Mouse (Mus musculus) CH12.LX (cell line): ENCODE measurements around the gene Ppp1r1a. TPM values are rescaled to one million over a fixed set of nuclear protein-coding genes. Genes with fewer than 3 reads are reported as not detected.

ENCODE experiments used
- DNase-seq: peaks from one replicate; pipeline ENCODE4 v3.0.0-alpha.2; 2013; ENCODE audit errors: extremely low read depth
- H3K27ac ChIP-seq: 2 replicates; pipeline ENCODE4 v1.5.1; 2012; ENCODE audit warnings: low read depth, mild to moderate bottlenecking, control low read depth, moderate library complexity; ENCODE audit not compliant: insufficient read depth
- H3K27me3 ChIP-seq: replicated peaks from 2 replicates; pipeline ENCODE3; 2012; ENCODE audit warnings: inconsistent platforms
- H3K36me3 ChIP-seq, 2 experiments: replicated peaks in 1 of 2; 2 replicates each; pipeline versions ENCODE3 to v1.6.1; 2012; ENCODE audit warnings: inconsistent platforms in 1 of 2, low read length in 1 of 2, mild to moderate bottlenecking in 1 of 2, mixed read lengths in 1 of 2, moderate library complexity in 1 of 2; ENCODE audit not compliant: control insufficient read depth in 1 of 2, insufficient read depth in 1 of 2
- H3K4me1 ChIP-seq, 2 experiments: 2 replicates each; pipeline ENCODE4 v1.6.1; 2012; ENCODE audit warnings: inconsistent platforms in 1 of 2, moderate library complexity in 1 of 2; ENCODE audit not compliant: insufficient read depth in 2 of 2, control insufficient read depth in 1 of 2
- H3K4me2 ChIP-seq: 2 replicates; pipeline ENCODE4 v1.6.1; 2012; ENCODE audit warnings: low read depth, mild to moderate bottlenecking, control low read depth; ENCODE audit not compliant: poor library complexity, insufficient read depth, severe bottlenecking
- H3K4me3 ChIP-seq, 3 experiments: fragments of 150-350 bp in 1 of 3; sonication (generic) in 1 of 3; replicated peaks in 1 of 3; 2 replicates each; pipeline versions ENCODE3 to v1.5.1; 2011 to 2012; ENCODE audit warnings: low read depth in 2 of 3, low read length in 2 of 3, mild to moderate bottlenecking in 2 of 3, moderate library complexity in 2 of 3, control low read depth in 1 of 3, improper control_type of control experiment in 1 of 3, inconsistent platforms in 1 of 3, mixed read lengths in 1 of 3; ENCODE audit not compliant: poor library complexity in 1 of 3
- H3K79me2 ChIP-seq: replicated peaks from 2 replicates; pipeline ENCODE4 v1.6.1; 2012; ENCODE audit warnings: mild to moderate bottlenecking, moderate library complexity; ENCODE audit not compliant: control insufficient read depth, poor library complexity, insufficient read depth, severe bottlenecking; ENCODE audit errors: extremely low read depth
- H3K9ac ChIP-seq: 2 replicates; pipeline ENCODE4 v1.6.1; 2012; ENCODE audit warnings: low read depth, mild to moderate bottlenecking, control low read depth, moderate library complexity; ENCODE audit not compliant: insufficient read depth
- H3K9me3 ChIP-seq: replicated peaks from 2 replicates; pipeline ENCODE3; 2012; ENCODE audit warnings: low read length, inconsistent platforms, mixed read lengths
- CHD2 ChIP-seq: IDR thresholded peaks from 2 replicates; pipeline ENCODE4 v1.6.1; 2011; ENCODE audit warnings: low read length, improper control_type of control experiment
- E2F4 ChIP-seq: IDR thresholded peaks from 2 replicates; pipeline ENCODE4 v1.6.1; 2011; ENCODE audit warnings: low read depth, low read length, improper control_type of control experiment; ENCODE audit not compliant: insufficient replicate concordance
- EP300 ChIP-seq: IDR thresholded peaks from 2 replicates; pipeline ENCODE4 v1.6.1; 2011; ENCODE audit warnings: low read length, improper control_type of control experiment
- ETS1 ChIP-seq: conservative IDR thresholded peaks from 2 replicates; pipeline ENCODE4 v1.6.1; 2012; ENCODE audit warnings: low read depth, mild to moderate bottlenecking, inconsistent platforms, low read length, improper control_type of control experiment, moderate library complexity
- GABPA ChIP-seq: IDR thresholded peaks from 2 replicates; pipeline ENCODE4 v1.6.1; 2012; ENCODE audit warnings: low read depth, low read length, improper control_type of control experiment, inconsistent platforms; ENCODE audit not compliant: insufficient replicate concordance
- HCFC1 ChIP-seq: IDR thresholded peaks from 2 replicates; pipeline ENCODE4 v1.6.1; 2012; ENCODE audit warnings: low read depth, mild to moderate bottlenecking, inconsistent platforms, low read length, improper control_type of control experiment
- IRF4 ChIP-seq: IDR thresholded peaks from 2 replicates; pipeline ENCODE4 v1.6.1; 2014; ENCODE audit warnings: low read depth, mild to moderate bottlenecking, inconsistent platforms, low read length, improper control_type of control experiment
- JUN ChIP-seq: IDR thresholded peaks from 2 replicates; pipeline ENCODE4 v1.6.1; 2011; ENCODE audit warnings: low read depth, mild to moderate bottlenecking, low read length, improper control_type of control experiment, moderate library complexity; ENCODE audit not compliant: insufficient read depth
- JUND ChIP-seq: conservative IDR thresholded peaks from 2 replicates; pipeline ENCODE4 v1.6.1; 2011; ENCODE audit warnings: low read depth, low read length, improper control_type of control experiment
- MAFK ChIP-seq: IDR thresholded peaks from 2 replicates; pipeline ENCODE4 v1.6.1; 2011; ENCODE audit warnings: low read length, improper control_type of control experiment; ENCODE audit not compliant: insufficient replicate concordance
- MAZ ChIP-seq: IDR thresholded peaks from 2 replicates; pipeline ENCODE4 v1.6.1; 2012; ENCODE audit warnings: low read depth, mild to moderate bottlenecking, inconsistent platforms, low read length, improper control_type of control experiment, moderate library complexity
- MYC ChIP-seq: IDR thresholded peaks from 2 replicates; pipeline ENCODE4 v1.6.1; 2011; ENCODE audit warnings: low read depth, mild to moderate bottlenecking, improper control_type of control experiment, low read length
- POLR2A ChIP-seq: IDR thresholded peaks from 2 replicates; pipeline ENCODE4 v1.6.1; 2011; ENCODE audit warnings: low read depth, mild to moderate bottlenecking, improper control_type of control experiment, low read length
- POLR2AphosphoS2 ChIP-seq: IDR thresholded peaks from 2 replicates; pipeline ENCODE4 v1.6.1; 2011; ENCODE audit warnings: low read depth, low read length, improper control_type of control experiment
- SMC3 ChIP-seq: IDR thresholded peaks from 2 replicates; pipeline ENCODE4 v1.6.1; 2011; ENCODE audit warnings: low read depth, low read length, improper control_type of control experiment
- UBTF ChIP-seq: IDR thresholded peaks from 2 replicates; pipeline ENCODE4 v1.6.1; 2012; ENCODE audit warnings: low read depth, mild to moderate bottlenecking, inconsistent platforms, low read length, improper control_type of control experiment, moderate library complexity
- ZMIZ1 ChIP-seq: IDR thresholded peaks from 2 replicates; pipeline ENCODE4 v1.6.1; 2012; ENCODE audit warnings: low read depth, mild to moderate bottlenecking, inconsistent platforms, low read length, improper control_type of control experiment
- dilution Hi-C: fragments of 300-500 bp; cut with MboI; formaldehyde crosslinking; loops from 2 replicates; pipeline ENCODE4 v1.14.3; 2020; ENCODE audit warnings: low sequenced_read_pairs; ENCODE audit not compliant: extremely low pct_unique_long_range_greater_than_20kb, extremely low pct_ligation_motif_present
- in situ Hi-C: fragments of 300-500 bp; cut with MboI; formaldehyde crosslinking; loops from 3 replicates; pipeline ENCODE4 v1.14.3; 2019; ENCODE audit warnings: low sequenced_read_pairs, low pct_ligation_motif_present, low pct_unique_long_range_greater_than_20kb, mixed read lengths
- polyA plus RNA-seq: library from polyadenylated mRNA; unstranded; fragments of >175 nt; gene quantifications from 2 replicates; pipeline ENCODE4 v1.2.1, GENCODE M21; 2012; ENCODE audit warnings: low read depth; ENCODE audit not compliant: insufficient read length
- total RNA-seq, 2 experiments: library from RNA; depleted of rRNA; stranded (reverse); fragments of 300-350 nt in 1 of 2; fragments of >200 nt in 1 of 2; gene quantifications; 2 replicates each; pipeline ENCODE4 v1.2.3; 2012 to 2014

The Ppp1r1a gene
- total and polyA plus RNA-seq, 3 experiments: 0.59 TPM; not detected in 2

- no peak for TF ChIP-seq MYC
- no peak overlapping the region for H3K9ac ChIP-seq
- H3K36me3 ChIP-seq: peaks cover 0 to 25% of the 10 kb centered on the region in 2 experiments
- DNase-seq: no peak
- dilution Hi-C loops: no loop called here
- no peak overlapping the region for H3K27ac ChIP-seq
- no peak overlapping the region for H3K4me3 ChIP-seq
- no peaks in the 10 kb centered on the region for H3K9me3 ChIP-seq
- peaks cover 0 to 15% of the 10 kb centered on the region in 2 experiments; a peak in 1 of 4 replicates for H3K4me1 ChIP-seq
- H3K79me2 ChIP-seq: no peaks in the 10 kb centered on the region
- H3K27me3 ChIP-seq: no peaks in the 10 kb centered on the region
- H3K4me2 ChIP-seq: no peak overlapping the region
- in situ Hi-C loops: no loop called here
Measured at GRCm38 (mm10) chr15:103536456-103536855, 1.3 kb downstream of the Ppp1r1a start.

DNA sequence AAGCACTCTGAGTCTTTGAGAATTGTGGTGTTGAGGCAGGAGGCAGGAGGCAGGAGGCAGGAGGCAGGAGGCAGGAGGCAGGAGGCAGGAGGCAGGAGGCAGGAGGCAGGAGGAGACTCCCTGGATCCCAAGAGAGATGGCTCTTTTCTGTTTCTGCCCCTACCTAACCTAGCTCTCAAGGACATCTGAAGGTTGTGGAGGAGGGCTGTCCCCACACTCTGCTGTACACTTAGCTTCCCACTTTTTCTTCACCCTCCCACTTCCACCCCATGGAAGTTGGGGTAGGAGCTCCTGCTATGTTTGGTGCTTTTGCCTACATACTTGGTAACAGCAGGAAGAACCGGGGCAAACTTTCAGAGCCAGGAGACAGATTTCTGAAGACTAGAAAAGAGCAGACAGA, 2.0 kb downstream of the Ppp1r1a start:
- in situ Hi-C loops: no loop called here
- TF ChIP-seq GABPA: no peak
- TF ChIP-seq ETS1: no peak
- no peak for TF ChIP-seq EP300
- TF ChIP-seq ZMIZ1: no peak
- TF ChIP-seq, all 38 proteins: peak for 0
- peaks cover 0 to 15% of the 10 kb centered on the region in 2 experiments; a peak in 1 of 4 replicates for H3K4me1 ChIP-seq
- H3K79me2 ChIP-seq: no peaks in the 10 kb centered on the region
- H3K36me3 ChIP-seq: peaks cover 0 to 32% of the 10 kb centered on the region in 2 experiments
- no peaks in the 10 kb centered on the region for H3K9me3 ChIP-seq
- no peak overlapping the region for H3K27ac ChIP-seq
- no peak for DNase-seq
- no peak overlapping the region for H3K9ac ChIP-seq
- dilution Hi-C loops: no loop called here
- no peaks in the 10 kb centered on the region for H3K27me3 ChIP-seq
- H3K4me3 ChIP-seq: no peak overlapping the region
- H3K4me2 ChIP-seq: no peak overlapping the region

DNA sequence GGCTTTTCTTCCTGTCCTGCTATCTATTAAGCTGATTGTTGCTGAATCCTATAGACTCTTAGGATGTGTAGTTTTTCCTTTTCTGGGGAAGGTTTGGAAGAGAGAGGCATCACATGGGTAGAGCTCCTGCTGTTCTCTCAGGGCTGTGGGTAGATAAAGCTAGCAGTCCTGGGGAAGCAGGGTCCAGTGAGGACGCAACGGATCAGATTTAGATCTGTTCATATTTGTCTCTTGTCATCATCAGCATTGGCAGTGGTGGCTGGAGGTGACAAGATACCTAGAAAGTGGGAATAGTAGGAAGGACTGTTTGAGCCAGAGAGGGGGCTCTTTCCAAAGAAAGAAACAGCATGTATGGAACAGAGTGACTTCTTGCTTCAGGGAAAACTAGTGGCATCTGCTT, 2.8 kb downstream of the Ppp1r1a start:
- peaks cover 0 to 15% of the 10 kb centered on the region in 2 experiments; a peak in 1 of 4 replicates for H3K4me1 ChIP-seq
- H3K36me3 ChIP-seq: peaks cover 0 to 39% of the 10 kb centered on the region in 2 experiments
- no peaks in the 10 kb centered on the region for H3K27me3 ChIP-seq
- in situ Hi-C loops (no loop called here), dilution Hi-C loops (no loop called here)
- H3K79me2 ChIP-seq: no peaks in the 10 kb centered on the region
- H3K9me3 ChIP-seq: no peaks in the 10 kb centered on the region
- no peak overlapping the region for H3K27ac ChIP-seq
- H3K4me3 ChIP-seq: no peak overlapping the region
- no peak for DNase-seq
- no peak for TF ChIP-seq MAZ
- TF ChIP-seq UBTF: no peak
- no peak for TF ChIP-seq SMC3
- no peak for TF ChIP-seq ETS1
- TF ChIP-seq E2F4: no peak
- TF ChIP-seq MAFK: no peak
- no peak for TF ChIP-seq HCFC1
- no peak for TF ChIP-seq POLR2A
- TF ChIP-seq JUN: no peak
- no peak for TF ChIP-seq JUND
- no peak for TF ChIP-seq CHD2
- TF ChIP-seq POLR2AphosphoS2: no peak
- TF ChIP-seq MYC: no peak
- no peak for TF ChIP-seq IRF4
- no peak overlapping the region for H3K4me2 ChIP-seq
- H3K9ac ChIP-seq: no peak overlapping the region
